ENCODE assay signal across 12 mouse cellular contexts in genomic region chr4:13096216-13096615, GRCm38 (mm10).
DNase-seq lines count a peak whose midpoint lies in the region; ATAC-seq and TF ChIP-seq lines count a peak whose summit lies in the region.
"Had no signal": no experiment of that assay in that cellular context is flagged by ENCODE, and none has a peak within 500 bp of the region (broad histone marks: within the 10 kb centered on the region; RNA-seq: fewer than 3 reads in every experiment).

No protein-coding gene starts in this region.

- WGBS in lung, embryonic 14.5 days: 29% methylated on average over 9 of the region's 9 CpGs
- WGBS in neural tube, embryonic 14.5 days: 21% methylated on average over 9 of the region's 9 CpGs
- WGBS in forebrain, embryonic 15.5 days: 59% methylated on average over 9 of the region's 9 CpGs

- no peak overlapping the region for H3K4me3 ChIP-seq in lung, embryonic 14.5 days (ENCODE audit: low read depth, low read length)
- H3K4me3 ChIP-seq in neural tube, embryonic 14.5 days (ENCODE audit: low read depth, low read length): no peak overlapping the region
- H3K4me3 ChIP-seq in forebrain, embryonic 15.5 days: no peak overlapping the region
- H3K4me3 ChIP-seq: forebrain, embryonic 12.5 days; intestine, embryonic 15.5 days had no signal

- no peaks in the 10 kb centered on the region for H3K9me3 ChIP-seq in lung, embryonic 14.5 days (ENCODE audit: low read depth, low read length)
- no peaks in the 10 kb centered on the region for H3K9me3 ChIP-seq in neural tube, embryonic 14.5 days (ENCODE audit: control insufficient read depth, low read length)
- no peaks in the 10 kb centered on the region for H3K9me3 ChIP-seq in forebrain, embryonic 15.5 days
- H3K9me3 ChIP-seq: forebrain, embryonic 12.5 days; intestine, embryonic 15.5 days had no signal

- H3K36me3 ChIP-seq in lung, embryonic 14.5 days (ENCODE audit: insufficient read depth): no peaks in the 10 kb centered on the region
- H3K36me3 ChIP-seq in neural tube, embryonic 14.5 days (ENCODE audit: control insufficient read depth, insufficient read depth, low read length): no peaks in the 10 kb centered on the region
- H3K36me3 ChIP-seq in forebrain, embryonic 15.5 days: no peaks in the 10 kb centered on the region
- H3K36me3 ChIP-seq: forebrain, embryonic 12.5 days; intestine, embryonic 15.5 days had no signal

- no peak for ATAC-seq in lung, embryonic 14.5 days (ENCODE audit: insufficient read depth)
- no peak for ATAC-seq in neural tube, embryonic 14.5 days (ENCODE audit: low read depth)
- no peak for ATAC-seq in forebrain, embryonic 15.5 days (replicated peaks)
- ATAC-seq: intestine, embryonic 15.5 days had no signal

- no peak overlapping the region for H3K27ac ChIP-seq in lung, embryonic 14.5 days (ENCODE audit: low read depth)
- no peak overlapping the region for H3K27ac ChIP-seq in neural tube, embryonic 14.5 days (ENCODE audit: low read depth, low read length)
- no peak overlapping the region for H3K27ac ChIP-seq in forebrain, embryonic 15.5 days (replicated peaks)
- H3K27ac ChIP-seq: forebrain, embryonic 12.5 days; intestine, embryonic 15.5 days had no signal

- H3K4me2 ChIP-seq in lung, embryonic 14.5 days: peak overlapping the region; percentile 28; the same call in 1 of the 2 replicates
- peak overlapping the region; percentile 19 for H3K4me2 ChIP-seq in neural tube, embryonic 14.5 days (ENCODE audit: low read depth, low read length)
- H3K4me2 ChIP-seq in forebrain, embryonic 15.5 days (replicated peaks): no peak overlapping the region
- H3K4me2 ChIP-seq: forebrain, embryonic 12.5 days; intestine, embryonic 15.5 days had no signal

- H3K9ac ChIP-seq in lung, embryonic 14.5 days: no peak overlapping the region
- H3K9ac ChIP-seq in neural tube, embryonic 14.5 days (replicated peaks; ENCODE audit: low read depth, low read length): no peak overlapping the region
- no peak overlapping the region for H3K9ac ChIP-seq in forebrain, embryonic 15.5 days (replicated peaks)
- H3K9ac ChIP-seq: forebrain, embryonic 12.5 days; intestine, embryonic 15.5 days had no signal

- H3K4me1 ChIP-seq in lung, embryonic 14.5 days (ENCODE audit: insufficient read depth): no peaks in the 10 kb centered on the region; the same call in 1 of the 2 replicates
- H3K4me1 ChIP-seq in neural tube, embryonic 14.5 days (ENCODE audit: control insufficient read depth, insufficient read depth, low read length): no peaks in the 10 kb centered on the region
- 0 out of 2 replicates have a peak, but pooled peaks cover 10% of the 10 kb centered on the region for H3K4me1 ChIP-seq in forebrain, embryonic 15.5 days
- H3K4me1 ChIP-seq: intestine, embryonic 15.5 days had no signal

- DNase-seq in lung, embryonic 14.5 days: peak; percentile 30
- no peak for DNase-seq in lung, postnatal 36 days
- DNase-seq in embryo, embryonic 11 days: peak; percentile 61
- DNase-seq in mesoderm, embryonic 11.5 days (ENCODE audit: low read depth, low spot score): peak; percentile 45
- DNase-seq in right cerebral cortex, postnatal 25 days: no peak
- no peak for DNase-seq in liver
- DNase-seq: gastrocnemius, postnatal 36 days; right cerebral cortex, postnatal 14 days had no signal

- no peaks in the 10 kb centered on the region for H3K27me3 ChIP-seq in lung, embryonic 14.5 days (ENCODE audit: insufficient read depth, low read length)
- no peaks in the 10 kb centered on the region for H3K27me3 ChIP-seq in neural tube, embryonic 14.5 days (ENCODE audit: control insufficient read depth, insufficient read depth, low read length)
- H3K27me3 ChIP-seq in forebrain, embryonic 15.5 days: no peaks in the 10 kb centered on the region
- H3K27me3 ChIP-seq: forebrain, embryonic 12.5 days; intestine, embryonic 15.5 days had no signal

- no peak for TF ChIP-seq CTCF in lung, embryonic 14.5 days (IDR thresholded peaks at IDR 0.05; ENCODE audit: low read depth)

Comparison
In these comparisons a context has a peak if more than half of its experiments do, and no peak if none do; other contexts are left out.
1. DNase-seq: peak in lung, embryonic 14.5 days (single experiment), embryo, embryonic 11 days (single experiment) and mesoderm, embryonic 11.5 days (single experiment); none in lung, postnatal 36 days (single experiment), right cerebral cortex, postnatal 25 days (single experiment) and liver (single experiment).